Mouse (Mus musculus): ENCODE data around the gene Dynlt1b.
"Not testable (repeated sequence)": the region's sequence is repeated elsewhere in the genome, so short reads cannot be mapped to it uniquely, and the experiment has no call there.

The Dynlt1b gene

DNA sequence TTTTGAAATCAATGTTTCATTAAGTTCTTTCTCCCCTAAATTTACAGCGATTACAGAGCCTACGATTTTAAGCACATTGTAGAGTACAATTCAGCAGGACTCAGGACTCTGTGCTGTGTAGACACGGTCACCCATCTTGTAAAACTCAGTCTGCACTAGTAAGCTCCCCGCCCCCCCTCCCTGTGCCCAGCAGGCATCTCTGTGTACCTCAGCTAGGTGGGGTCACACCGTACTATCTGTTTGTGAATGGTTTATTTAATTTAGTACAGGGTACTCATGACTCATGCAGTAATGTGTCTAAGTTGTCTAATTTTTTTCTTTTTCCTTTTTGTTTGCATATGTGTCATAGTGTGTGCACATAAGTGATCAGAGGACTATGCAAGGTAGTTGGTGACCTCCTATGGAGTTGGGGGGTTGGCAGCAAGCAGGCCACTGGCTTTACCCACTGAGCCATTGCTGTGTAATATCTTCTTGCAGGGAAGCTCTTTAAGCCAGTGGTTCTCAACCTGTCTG, 31.2 kb downstream of the Dynlt1b start:
- not testable (repeated sequence) for DNase-seq (ENCODE audit: low read depth, low spot score)

DNA sequence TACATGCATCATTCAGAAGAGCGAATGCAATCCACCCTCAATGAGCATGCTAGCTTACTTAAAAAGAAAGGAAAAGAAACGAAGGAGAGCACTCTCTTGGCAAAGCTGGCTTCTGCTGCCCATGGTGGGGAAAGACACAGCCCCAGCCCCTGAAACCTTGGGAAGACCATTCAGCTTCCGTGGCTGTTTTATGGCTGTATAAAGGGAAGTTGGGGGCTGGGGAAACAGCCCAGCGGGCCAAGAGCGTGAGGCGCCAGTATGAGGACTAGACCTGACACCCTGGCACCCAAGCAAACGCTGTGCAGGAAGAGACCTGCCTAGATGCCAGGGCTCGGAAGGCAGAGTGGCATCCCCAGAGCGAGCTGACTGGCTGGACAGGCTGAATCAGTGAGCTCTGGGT, 35.8 kb downstream of the Dynlt1b start:
- DNase-seq (ENCODE audit: low read depth, low spot score): not testable (repeated sequence)

- DNase-seq (ENCODE audit: low read depth, low spot score): not testable (repeated sequence)
Observed at GRCm38 (mm10) chr17:6467638-6468461, 37.9 kb downstream of the Dynlt1b start.

DNA sequence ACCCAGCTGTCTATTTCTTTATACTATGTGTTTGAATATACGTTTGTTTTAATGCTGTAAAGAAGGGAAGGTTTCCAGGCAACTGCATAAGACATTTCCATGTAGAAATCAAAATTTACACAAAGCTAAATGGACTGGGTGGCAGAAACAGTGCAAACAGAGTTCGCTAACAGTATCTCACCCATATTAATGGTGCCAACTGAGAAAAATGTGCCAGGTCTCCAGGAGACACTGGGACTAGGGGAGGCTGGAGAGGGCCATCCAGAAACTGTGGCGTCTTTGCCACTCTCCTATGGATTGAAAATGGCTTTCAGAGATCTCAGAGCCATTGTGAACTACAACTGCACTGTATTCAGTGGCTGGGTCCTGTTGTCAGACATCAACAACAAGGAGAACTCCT, 40.1 kb downstream of the Dynlt1b start:
- not testable (repeated sequence) for DNase-seq (ENCODE audit: low read depth, low spot score)

GRCm38 (mm10) chr17:6470671-6471070, 40.8 kb downstream of the Dynlt1b start:
- DNase-seq (ENCODE audit: low read depth, low spot score): not testable (repeated sequence)

DNA sequence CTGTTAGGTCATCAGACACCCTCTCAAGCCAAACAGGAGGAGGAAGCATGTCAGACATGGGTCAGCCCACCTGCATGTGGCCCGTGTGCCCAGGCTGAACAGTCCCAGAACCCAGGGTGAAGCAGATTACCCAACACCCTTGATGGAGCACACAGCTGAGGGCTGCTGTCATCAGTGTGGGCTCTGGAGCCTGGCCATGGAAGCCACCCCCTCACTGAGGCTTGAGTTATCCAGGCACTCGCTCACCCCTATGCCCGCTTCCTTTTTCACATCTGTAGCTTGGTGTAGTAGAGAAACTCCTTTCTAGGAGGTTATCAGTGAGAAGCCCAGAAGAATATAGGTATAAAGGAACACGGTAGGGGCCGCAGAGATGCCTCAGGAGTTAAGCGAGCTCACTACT, 45.4 kb downstream of the Dynlt1b start:
- DNase-seq (ENCODE audit: low read depth, low spot score): not testable (repeated sequence)

- DNase-seq (ENCODE audit: low read depth, low spot score): not testable (repeated sequence)
Observed at GRCm38 (mm10) chr17:6475913-6476312, 46.0 kb downstream of the Dynlt1b start.

DNA sequence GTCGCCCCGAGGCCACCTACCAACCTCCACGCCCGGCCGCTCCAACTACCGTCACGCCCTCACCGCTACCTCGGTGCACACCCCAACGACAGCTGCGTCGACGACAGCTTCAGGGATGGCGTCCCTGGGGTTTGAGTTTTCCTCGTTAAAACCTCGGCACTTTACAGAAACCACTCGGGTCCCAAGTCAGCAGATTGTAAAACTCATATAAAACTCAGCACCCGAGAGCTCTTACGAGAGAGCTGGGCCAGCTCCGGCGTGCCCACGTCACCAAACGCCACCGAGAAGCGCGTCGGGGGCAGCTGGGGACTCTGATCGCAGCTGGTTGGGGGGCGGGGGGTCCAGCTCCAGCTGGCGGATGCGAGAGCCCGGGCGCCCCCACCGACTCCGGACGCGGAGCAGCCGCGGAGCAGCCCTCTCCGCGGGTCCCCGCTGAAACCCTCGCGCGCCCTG, 46.6 kb downstream of the Dynlt1b start:
- not testable (repeated sequence) for DNase-seq (ENCODE audit: low read depth, low spot score)

DNA sequence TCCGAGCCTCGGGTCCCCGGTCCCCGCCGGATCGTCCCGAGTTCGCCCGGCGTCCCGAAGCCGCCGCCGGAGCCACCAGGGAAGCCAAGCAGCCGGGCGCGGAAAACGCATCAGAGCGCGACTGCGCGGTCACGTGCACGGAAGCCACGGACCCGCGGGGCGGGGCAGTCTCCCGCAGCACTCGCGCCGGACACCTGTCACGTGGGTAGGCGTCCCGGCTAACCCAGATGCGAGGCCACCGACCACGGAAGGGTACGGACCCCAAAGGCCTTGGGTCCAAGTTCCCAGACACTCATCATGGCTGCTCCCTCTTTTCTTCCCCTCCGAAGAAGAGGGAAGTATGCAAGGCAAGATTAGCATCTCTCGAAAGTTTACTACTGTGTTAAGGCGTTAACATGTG, 47.1 kb downstream of the Dynlt1b start:
- not testable (repeated sequence) for DNase-seq (ENCODE audit: low read depth, low spot score)

DNA sequence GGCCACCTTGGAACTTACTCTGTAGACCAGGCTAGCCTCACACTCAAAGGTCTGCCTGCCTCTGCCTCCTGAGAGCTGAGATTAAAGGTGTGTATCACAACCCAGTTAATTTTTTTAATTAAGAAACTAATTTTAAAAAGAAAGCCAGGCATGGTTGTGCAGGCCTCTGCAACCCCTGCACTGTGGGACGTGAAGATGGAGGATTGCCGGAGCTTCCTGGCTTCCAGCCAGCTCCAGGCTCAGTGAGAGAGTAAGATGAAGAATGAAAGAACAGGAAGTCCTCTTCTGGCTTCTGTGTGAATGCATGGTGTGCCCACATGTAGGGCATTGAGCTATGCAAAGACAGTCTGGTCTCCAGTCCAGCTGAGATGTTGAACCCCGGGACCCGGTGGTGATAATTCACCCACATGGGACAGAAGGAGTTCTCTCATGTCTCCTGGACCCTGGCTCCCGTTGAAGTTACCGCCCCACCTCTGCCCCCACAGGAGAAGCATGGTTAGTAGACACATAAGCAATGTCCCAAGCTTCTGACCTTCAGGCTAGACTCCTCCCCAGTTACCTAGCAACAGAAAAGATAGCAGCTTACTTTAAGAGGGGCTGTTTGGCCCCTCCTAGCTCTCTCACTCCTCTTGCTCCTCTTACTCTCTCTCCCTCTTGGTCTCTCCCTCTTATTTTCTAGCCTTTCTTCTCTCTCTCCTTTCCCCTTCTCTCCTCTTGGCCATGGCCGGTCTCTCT, 51.1 kb downstream of the Dynlt1b start:
- not testable (repeated sequence) for DNase-seq (ENCODE audit: low read depth, low spot score)

DNA sequence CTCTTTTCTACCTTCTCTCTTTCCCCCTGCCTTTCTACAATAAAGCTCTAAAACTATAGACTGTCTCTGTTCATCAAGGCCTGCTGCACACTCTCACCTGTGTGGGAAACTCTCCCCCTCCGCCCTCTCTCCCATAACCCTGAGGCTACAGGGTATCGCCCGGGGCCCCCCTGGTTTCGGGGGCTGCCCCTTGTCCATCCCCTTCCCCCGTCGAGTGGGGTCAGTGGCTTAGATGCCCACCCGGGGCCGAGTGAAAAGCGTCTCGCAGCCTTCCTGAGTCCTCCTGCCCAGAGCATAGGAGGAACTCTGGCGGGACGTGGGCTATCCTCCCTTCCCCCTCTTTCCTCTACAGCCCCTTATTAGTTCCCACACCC, 51.7 kb downstream of the Dynlt1b start:
- DNase-seq (ENCODE audit: low read depth, low spot score): not testable (repeated sequence)

DNA sequence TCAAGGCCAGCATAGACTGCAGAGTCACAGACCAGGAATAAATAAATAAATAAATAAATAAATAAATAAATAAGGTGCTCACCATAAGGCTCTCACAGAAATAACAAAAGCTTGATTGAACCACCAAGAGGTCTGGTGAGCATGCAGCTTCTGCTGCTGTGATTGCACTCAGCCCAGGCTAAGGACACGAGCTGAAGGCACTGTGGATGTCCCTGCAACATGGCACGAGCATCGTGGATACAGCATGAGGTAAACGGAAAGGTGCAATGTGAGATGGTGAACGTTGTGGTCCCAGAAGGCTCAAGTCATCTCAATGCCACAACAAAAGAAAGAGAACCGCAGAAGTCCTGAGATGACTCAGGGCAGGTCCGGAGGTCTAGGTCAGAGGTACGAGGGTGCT, 52.3 kb downstream of the Dynlt1b start:
- not testable (repeated sequence) for DNase-seq (ENCODE audit: low read depth, low spot score)

Measured in skeletal muscle tissue, adult 2 months (tissue).